Comparison of ENCODE assay signal across 11 mouse cellular contexts in genomic region chr4:31872985-31873983, GRCm38 (mm10).
DNase-seq lines count a peak whose midpoint lies in the region; ATAC-seq lines count a peak whose summit lies in the region.
"Had no signal": no experiment of that assay in that cellular context is flagged by ENCODE, and none has a peak within 500 bp of the region (broad histone marks: within the 10 kb centered on the region; RNA-seq: fewer than 3 reads in every experiment).

No protein-coding gene starts in this region.

- no peak overlapping the region for H3K4me2 ChIP-seq in forebrain, embryonic 12.5 days
- no peak overlapping the region for H3K4me2 ChIP-seq in kidney, embryonic 16.5 days (replicated peaks; ENCODE audit: low read depth, low read length)
- H3K4me2 ChIP-seq in heart, embryonic 16.5 days (ENCODE audit: low read depth, low read length), result no peak overlapping the region
- H3K4me2 ChIP-seq: lung, embryonic 15.5 days had no signal

- no peak overlapping the region for H3K4me3 ChIP-seq in forebrain, embryonic 10.5 days
- H3K4me3 ChIP-seq in forebrain, embryonic 12.5 days (replicated peaks), result no peak overlapping the region
- no peak overlapping the region for H3K4me3 ChIP-seq in kidney, embryonic 16.5 days (ENCODE audit: low read length)
- no peak overlapping the region for H3K4me3 ChIP-seq in heart, embryonic 16.5 days (ENCODE audit: low read length)
- H3K4me3 ChIP-seq: lung, embryonic 15.5 days had no signal

- no peaks in the 10 kb centered on the region for H3K9me3 ChIP-seq in forebrain, embryonic 10.5 days
- H3K9me3 ChIP-seq in forebrain, embryonic 12.5 days, result no peaks in the 10 kb centered on the region
- H3K9me3 ChIP-seq in kidney, embryonic 16.5 days (ENCODE audit: low read length), result no peaks in the 10 kb centered on the region
- no peaks in the 10 kb centered on the region for H3K9me3 ChIP-seq in heart, embryonic 16.5 days (replicated peaks; ENCODE audit: control insufficient read depth, low read length)
- H3K9me3 ChIP-seq: lung, embryonic 15.5 days had no signal

- peaks cover 37% of the 10 kb centered on the region for H3K4me1 ChIP-seq in forebrain, embryonic 10.5 days
- H3K4me1 ChIP-seq in forebrain, embryonic 12.5 days, result peaks cover 20% of the 10 kb centered on the region
- no peaks in the 10 kb centered on the region for H3K4me1 ChIP-seq in kidney, embryonic 16.5 days (ENCODE audit: insufficient read depth, low read length)
- H3K4me1 ChIP-seq in heart, embryonic 16.5 days (ENCODE audit: control insufficient read depth, insufficient read depth, low read length), result peaks cover 9% of the 10 kb centered on the region

- intact Hi-C loops in gastrocnemius, postnatal 14 days (cut with DNase I; ENCODE audit: low total_unique reads), result no loop called here

- H3K36me3 ChIP-seq in forebrain, embryonic 10.5 days (replicated peaks), result no peaks in the 10 kb centered on the region
- no peaks in the 10 kb centered on the region for H3K36me3 ChIP-seq in forebrain, embryonic 12.5 days (replicated peaks)
- no peaks in the 10 kb centered on the region for H3K36me3 ChIP-seq in kidney, embryonic 16.5 days (ENCODE audit: insufficient read depth, low read length)
- no peaks in the 10 kb centered on the region for H3K36me3 ChIP-seq in heart, embryonic 16.5 days (ENCODE audit: control insufficient read depth, insufficient read depth)
- H3K36me3 ChIP-seq: lung, embryonic 15.5 days had no signal

- no peak for DNase-seq in forebrain, embryonic 10.5 days (ENCODE audit: extremely low spot score, low spot score)
- no peak for DNase-seq in kidney, adult 9 months
- DNase-seq in R1 (ENCODE audit: low read depth, low spot score), result peak; percentile 19
- DNase-seq in gastrocnemius, postnatal 14 days, result no peak
- DNase-seq: kidney, adult 2 months; thymus, postnatal 36 days had no signal

- peak overlapping the region; percentile 51; the same call in 1 of the 2 replicates for H3K27ac ChIP-seq in forebrain, embryonic 10.5 days
- no peak overlapping the region for H3K27ac ChIP-seq in forebrain, embryonic 12.5 days
- 0 out of 2 replicates have a peak overlapping the region, but pooled peaks have one; percentile 14 for H3K27ac ChIP-seq in kidney, embryonic 16.5 days (ENCODE audit: low read length)
- H3K27ac ChIP-seq in heart, embryonic 16.5 days (ENCODE audit: low read length), result peak overlapping the region; percentile 59
- H3K27ac ChIP-seq: lung, embryonic 15.5 days had no signal

- no peaks in the 10 kb centered on the region for H3K27me3 ChIP-seq in forebrain, embryonic 10.5 days (ENCODE audit: poor library complexity, severe bottlenecking)
- H3K27me3 ChIP-seq in forebrain, embryonic 12.5 days, result no peaks in the 10 kb centered on the region
- no peaks in the 10 kb centered on the region for H3K27me3 ChIP-seq in kidney, embryonic 16.5 days (ENCODE audit: insufficient read depth, low read length)
- no peaks in the 10 kb centered on the region for H3K27me3 ChIP-seq in heart, embryonic 16.5 days (ENCODE audit: control insufficient read depth, insufficient read depth, low read length)
- H3K27me3 ChIP-seq: lung, embryonic 15.5 days had no signal

- no peak overlapping the region for H3K9ac ChIP-seq in forebrain, embryonic 12.5 days
- H3K9ac ChIP-seq in kidney, embryonic 16.5 days (replicated peaks; ENCODE audit: low read length), result no peak overlapping the region
- H3K9ac ChIP-seq in heart, embryonic 16.5 days (ENCODE audit: low read length), result no peak overlapping the region
- H3K9ac ChIP-seq: lung, embryonic 15.5 days had no signal

- WGBS in forebrain, embryonic 10.5 days, result 57% methylated on average over 9 of the region's 9 CpGs
- 35% methylated on average over 9 of the region's 9 CpGs for WGBS in forebrain, embryonic 12.5 days
- 68% methylated on average over 9 of the region's 9 CpGs for WGBS in kidney, embryonic 16.5 days
- 68% methylated on average over 9 of the region's 9 CpGs for WGBS in heart, embryonic 16.5 days

- no peak for ATAC-seq in forebrain, embryonic 12.5 days (ENCODE audit: low FRiP score)
- ATAC-seq in kidney, embryonic 16.5 days (ENCODE audit: low FRiP score, low TSS enrichment), result no peak
- ATAC-seq in heart, embryonic 16.5 days (replicated peaks; ENCODE audit: extremely low read depth, insufficient read depth, low FRiP score), result peak; percentile 91
- no peak for ATAC-seq in activated CD4-positive, CD25-positive, alpha-beta regulatory T cell, adult 4 months
